Mouse (Mus musculus) large intestine, adult 2 months (tissue): ENCODE measurements around the gene Gpcpd1. TPM values are rescaled to one million over a fixed set of nuclear protein-coding genes. Genes with fewer than 3 reads are reported as not detected.

Source experiments
- DNase-seq: peaks from one replicate; pipeline ENCODE4 v3.0.0-alpha.2; 2012; ENCODE audit warnings: low read depth, low spot score
- WGBS: fragments of 180-500 bp; shearing (Covaris S2); methylation state at CpG from one replicate; pipeline ENCODE4 v1.1.7; 2018; 5-methylcytosine and 5-hydroxymethylcytosine counted together
- polyA plus RNA-seq: library from polyadenylated mRNA; depleted of rRNA; stranded (reverse); fragments of >200 nt; gene quantifications from 2 replicates; pipeline ENCODE4 v1.2.3, GENCODE M21; 2012; rRNA removed

Gpcpd1 gene
- polyA plus RNA-seq, 1 experiment = 6.7 TPM

DNA sequence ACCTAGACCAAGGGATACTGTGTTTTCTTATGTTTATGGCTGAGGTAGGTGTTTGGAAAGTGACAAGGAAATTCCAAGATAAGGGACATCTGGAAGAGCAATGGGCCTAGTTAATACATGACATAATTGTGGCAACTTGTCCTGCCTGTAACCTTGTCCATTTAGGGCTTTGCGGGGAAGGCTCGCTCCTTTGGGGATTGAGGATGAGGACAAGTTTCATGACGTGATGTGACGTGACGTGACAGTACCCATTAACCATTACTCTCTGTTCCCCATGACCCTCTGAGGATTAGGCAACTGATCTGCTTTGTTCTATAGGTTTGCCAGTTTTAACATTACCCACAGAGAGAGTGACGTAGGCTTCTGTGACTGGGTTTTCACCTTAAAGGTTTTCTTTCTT, 81.7 kb downstream of the Gpcpd1 start:
- no peak for DNase-seq
- 92% methylated on average over 6 of the region's 6 CpGs for WGBS

DNA sequence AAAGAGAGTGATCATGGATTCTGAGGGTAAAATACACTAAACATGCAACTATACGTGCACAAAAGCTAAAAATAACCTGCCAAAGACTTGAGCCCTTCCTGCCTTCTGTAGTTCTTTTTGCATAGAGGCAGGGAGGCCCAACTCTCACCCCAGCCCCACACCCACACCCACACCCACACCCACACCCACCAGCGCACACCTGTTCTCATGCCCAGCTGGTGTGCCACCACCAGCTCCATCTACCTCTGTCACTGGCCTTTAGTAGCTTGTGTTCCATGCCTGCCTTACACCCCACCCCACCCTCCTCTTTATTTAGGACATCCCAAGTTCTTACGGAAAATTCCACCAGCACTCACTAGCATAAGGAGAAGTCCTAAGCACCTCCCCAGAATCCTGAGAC, 89.2 kb downstream of the Gpcpd1 start:
- no peak for DNase-seq
- WGBS = 70% methylated on average over 3 of the region's 3 CpGs

GRCm38 (mm10) chr2:132497412-132498135, 90.0 kb downstream of the Gpcpd1 start:
- DNase-seq = no peak

GRCm38 (mm10) chr2:132493184-132493583, 94.3 kb downstream of the Gpcpd1 start:
- whole genome bisulfite sequencing = 83% methylated on average over 4 of the region's 4 CpGs
- no peak for DNase-seq

More at GRCm38 (mm10) chr2:132497412-132498135, 90.0 kb downstream of the Gpcpd1 start:
- WGBS = 72% methylated on average over 7 of the region's 7 CpGs

DNA sequence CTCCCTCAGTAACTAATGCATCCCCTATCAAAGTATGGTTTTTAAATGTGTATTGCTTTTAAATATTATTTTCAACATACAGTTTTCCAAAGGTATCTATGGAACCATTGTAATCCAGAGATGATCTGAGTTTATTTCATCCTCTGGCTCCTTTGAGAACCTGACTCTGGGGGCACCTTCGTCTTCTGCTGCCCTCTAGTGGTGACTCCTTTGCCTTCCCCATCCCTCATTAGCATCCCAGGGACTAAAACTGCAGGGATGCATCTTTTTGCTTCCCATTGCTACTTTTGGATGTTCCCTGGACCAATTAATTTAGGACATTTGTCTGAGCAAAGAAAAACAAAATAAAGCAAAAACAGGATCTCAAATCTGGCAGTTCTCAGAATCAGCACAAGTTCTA, 102.1 kb downstream of the Gpcpd1 start:
- WGBS = 2% methylated on average over 1 of the region's 1 CpGs
- no peak for DNase-seq

GRCm38 (mm10) chr2:132481547-132481946, 106.0 kb downstream of the Gpcpd1 start:
- no peak for DNase-seq
- 32% methylated on average over 3 of the region's 3 CpGs for WGBS

Other genes with a start within 250 kb of the Gpcpd1 start
- not detected in 2 replicates for gene Prokr2, start 202.3 kb downstream of the Gpcpd1 start, polyA plus RNA-seq
- gene Shld1, start 99.2 kb upstream of the Gpcpd1 start, polyA plus RNA-seq = 12.6 and 13.2 TPM in 2 replicates
- gene Chgb, start 193.5 kb upstream of the Gpcpd1 start, polyA plus RNA-seq = 8.5 and 9.0 TPM in 2 replicates
- gene Trmt6, start 228.3 kb upstream of the Gpcpd1 start, polyA plus RNA-seq = 4.4 and 4.6 TPM in 2 replicates
- 1.5 TPM in 2 replicates for gene Mcm8, start 228.4 kb upstream of the Gpcpd1 start, polyA plus RNA-seq